Mouse (Mus musculus) activated CD4-positive, CD25-positive, alpha-beta regulatory T cell, adult 4 months (primary cell): ENCODE data around the gene Kcnk4. TPM values are rescaled to one million over a fixed set of nuclear protein-coding genes. Genes with fewer than 3 reads are reported as not detected.

Experiments used
- ATAC-seq: one replicate; pipeline ENCODE4 v1.8.0; 2017
- polyA plus RNA-seq, 2 experiments: library from polyadenylated mRNA; unstranded; fragments of 100-300 nt; shearing (Covaris generic); gene quantifications; one replicate each; pipeline ENCODE4 v1.2.1; 2017

Gene Kcnk4
- polyA plus RNA-seq, 2 experiments from 2014 or later: not detected

GRCm38 (mm10) chr19:6936299-6936698, 2.0 kb upstream of the Kcnk4 start:
- ATAC-seq: no peak

- ATAC-seq: no peak
Observed at GRCm38 (mm10) chr19:6933436-6934194, 700 bp downstream of the Kcnk4 start.

GRCm38 (mm10) chr19:6933102-6933435, 1.2 kb downstream of the Kcnk4 start:
- ATAC-seq: no peak

GRCm38 (mm10) chr19:6932018-6932417, 2.3 kb downstream of the Kcnk4 start:
- no peak for ATAC-seq

- ATAC-seq: no peak
Observed at GRCm38 (mm10) chr19:6931002-6931401, 3.3 kb downstream of the Kcnk4 start.

- ATAC-seq: no peak
Observed at GRCm38 (mm10) chr19:6928080-6928479, 6.2 kb downstream of the Kcnk4 start.

- no peak for ATAC-seq
Observed at GRCm38 (mm10) chr19:6926559-6927255, 7.6 kb downstream of the Kcnk4 start.

- no peak for ATAC-seq
Observed at GRCm38 (mm10) chr19:6925611-6926329, 8.5 kb downstream of the Kcnk4 start.

GRCm38 (mm10) chr19:6925307-6925573, 9.1 kb downstream of the Kcnk4 start, which contains the start of gene Catsperz:
Gene Catsperz, minus strand, starts transcription at chr19:6925380.
- no peak for ATAC-seq

- no peak for ATAC-seq
Observed at GRCm38 (mm10) chr19:6924461-6925306, 9.6 kb downstream of the Kcnk4 start.

- no peak for ATAC-seq
Observed at GRCm38 (mm10) chr19:6922901-6923735, 11.2 kb downstream of the Kcnk4 start.

- ATAC-seq: peak; percentile 93
Observed at GRCm38 (mm10) chr19:6921647-6922567, 12.4 kb downstream of the Kcnk4 start, which contains the start of gene Esrra. Gene Esrra, minus strand, starts transcription at chr19:6921813.

- ATAC-seq: no peak
Observed at GRCm38 (mm10) chr19:6920741-6921636, 13.3 kb downstream of the Kcnk4 start.

GRCm38 (mm10) chr19:6919876-6920740, 14.2 kb downstream of the Kcnk4 start:
- no peak for ATAC-seq

- no peak for ATAC-seq
Observed at GRCm38 (mm10) chr19:6919431-6919830, 14.9 kb downstream of the Kcnk4 start.

GRCm38 (mm10) chr19:6918321-6918720, 16.0 kb downstream of the Kcnk4 start:
- no peak for ATAC-seq

GRCm38 (mm10) chr19:6916496-6916895, 17.8 kb downstream of the Kcnk4 start:
- ATAC-seq: no peak

GRCm38 (mm10) chr19:6915276-6915675, 19.0 kb downstream of the Kcnk4 start:
- no peak for ATAC-seq

- no peak for ATAC-seq
Observed at GRCm38 (mm10) chr19:6914540-6914939, 19.8 kb downstream of the Kcnk4 start.
